Mouse (Mus musculus) urinary bladder, postnatal 10 days (tissue): ENCODE measurements around the gene Phospho2.
A peak's percentile ranks its signal among the peaks of the same experiment; 100 is the strongest.
"Not testable (repeated sequence)": the region's sequence is repeated elsewhere in the genome, so short reads cannot be mapped to it uniquely, and the experiment has no call there.

Experiments
- DNase-seq: peaks from one replicate; pipeline ENCODE4 v3.0.0; 2022; ENCODE audit warnings: low spot score

Gene Phospho2

DNA sequence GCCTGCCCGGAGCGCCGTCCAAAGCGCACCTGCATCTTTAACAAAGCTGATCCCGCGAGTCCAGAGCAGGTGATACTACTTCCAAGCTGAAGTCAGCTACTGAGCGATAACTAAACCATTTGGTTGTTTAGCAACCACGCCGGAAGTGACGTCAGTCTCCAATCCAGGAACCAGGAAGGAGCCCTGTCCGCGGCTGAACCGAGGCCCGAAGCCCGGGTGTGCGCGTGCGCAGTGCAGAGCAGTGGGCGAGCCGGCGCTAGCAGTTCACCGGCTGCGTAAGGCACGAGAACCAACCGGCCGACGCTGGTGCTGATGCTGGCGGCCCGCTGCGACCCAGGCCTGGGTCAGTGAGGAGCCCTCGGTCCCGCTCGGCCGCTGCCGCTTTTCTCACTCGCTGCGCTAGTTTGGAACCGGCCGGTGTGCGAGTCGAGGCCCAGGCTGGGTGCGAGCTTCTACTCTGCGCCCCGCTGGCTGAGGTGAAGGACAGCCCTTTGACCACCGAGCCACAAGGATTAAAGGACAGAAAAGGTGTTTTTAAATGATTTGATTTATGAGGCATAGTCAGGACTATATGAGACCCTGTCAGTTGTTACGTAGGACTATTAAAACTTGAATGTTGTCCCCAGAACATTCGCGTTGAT, at the start of gene Phospho2, which contains the start of gene Ccdc173:
TSS of gene Phospho2 (plus strand) at position 195 of the 641 bp plus-strand sequence.
TSS of gene Ccdc173 (minus strand) at position 147 of the 641 bp plus-strand sequence.
- DNase-seq: peak; percentile 97

DNA sequence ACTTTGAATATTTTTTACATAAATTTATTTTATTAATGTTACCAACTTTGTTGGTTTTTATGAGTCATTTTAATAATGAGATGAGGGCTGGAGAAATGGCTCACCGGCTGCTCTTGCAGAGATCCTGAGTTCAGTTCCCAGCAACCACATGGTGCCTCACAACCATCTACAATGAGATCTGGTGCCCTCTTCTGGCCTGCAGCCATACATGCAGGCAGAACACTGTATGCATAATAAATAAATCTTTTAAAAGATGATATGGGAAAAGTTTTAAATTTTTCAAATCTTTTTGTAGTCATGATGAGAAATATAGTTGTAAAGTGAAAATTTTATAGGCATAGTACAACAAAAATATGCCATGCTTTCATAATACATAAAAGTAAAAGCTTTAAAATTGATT, 44.3 kb upstream of the Phospho2 start:
- no peak for DNase-seq

DNA sequence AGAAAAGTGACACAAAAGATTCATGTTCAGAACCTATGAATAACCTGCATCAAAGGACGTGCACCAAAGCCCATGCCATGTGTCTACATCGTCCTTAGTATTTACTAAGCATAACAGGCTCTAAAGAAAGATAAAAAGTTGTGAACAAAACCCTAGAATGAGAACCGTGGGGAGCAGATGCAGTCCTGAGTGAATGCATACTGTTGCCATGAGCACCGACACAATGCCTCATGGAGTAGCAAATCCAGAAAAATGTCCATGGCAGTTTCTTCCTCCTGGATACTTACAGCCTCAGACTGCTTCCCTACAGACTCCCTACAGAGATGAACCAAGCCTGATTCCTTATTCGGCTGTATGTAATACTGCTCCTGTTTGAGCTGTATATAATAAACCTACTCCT, 28.4 kb upstream of the Phospho2 start:
- DNase-seq: no peak

DNA sequence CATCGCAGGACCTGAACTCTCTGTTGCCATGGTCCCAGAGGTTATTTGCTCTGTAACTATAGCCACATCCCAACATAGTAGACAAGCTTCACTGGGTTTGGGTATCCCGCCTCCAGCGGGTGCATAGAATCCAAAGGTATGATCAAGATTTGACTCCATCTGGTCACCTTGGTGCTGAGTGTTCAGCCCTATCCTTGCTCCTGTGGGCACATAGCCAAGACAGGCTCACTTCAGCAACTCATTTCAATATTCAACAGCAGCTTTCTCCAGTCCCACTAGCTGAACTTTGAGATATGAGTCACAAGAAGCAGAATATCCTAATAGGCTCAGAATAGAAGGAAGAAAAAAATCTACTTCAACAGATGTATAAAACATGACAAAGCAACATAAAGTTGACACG, 26.1 kb upstream of the Phospho2 start:
- no peak for DNase-seq

DNA sequence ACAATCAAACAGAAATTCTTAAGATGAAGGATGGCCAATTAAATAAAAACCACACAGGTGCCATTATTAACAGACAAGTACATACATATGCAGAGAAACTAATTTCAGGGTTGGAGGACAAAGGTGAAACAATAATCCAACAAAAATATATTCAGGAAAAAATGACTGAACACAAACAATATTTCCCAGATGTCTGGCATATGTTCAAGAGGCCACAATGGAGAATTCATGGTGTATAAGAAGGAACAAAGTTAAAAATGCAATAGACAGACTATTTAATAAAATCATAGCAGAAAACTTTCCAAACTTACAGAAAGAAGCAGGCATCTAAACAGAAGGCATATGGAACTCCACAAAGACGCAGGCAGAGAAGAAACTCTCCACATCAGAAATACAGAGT, 24.7 kb upstream of the Phospho2 start:
- DNase-seq: no peak

DNA sequence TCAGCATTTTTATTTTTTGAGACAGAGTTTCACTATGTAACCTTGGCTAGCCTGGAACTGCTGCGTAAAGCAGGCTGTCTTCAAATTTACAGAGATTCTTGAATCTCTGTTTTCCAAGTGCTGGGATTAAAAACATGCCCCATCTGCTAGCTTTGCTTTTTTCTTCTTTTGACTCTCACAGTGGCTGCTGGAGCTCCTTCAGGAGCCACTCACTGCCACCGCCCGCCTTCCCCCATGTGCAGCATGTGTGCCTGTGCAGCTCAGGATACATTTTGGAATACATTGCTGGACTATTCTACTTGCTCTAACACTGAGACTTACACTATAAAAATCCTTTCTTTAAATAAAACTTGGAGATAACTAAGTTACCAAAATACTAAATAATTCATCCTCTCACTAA, 16.1 kb upstream of the Phospho2 start:
- DNase-seq: no peak

DNA sequence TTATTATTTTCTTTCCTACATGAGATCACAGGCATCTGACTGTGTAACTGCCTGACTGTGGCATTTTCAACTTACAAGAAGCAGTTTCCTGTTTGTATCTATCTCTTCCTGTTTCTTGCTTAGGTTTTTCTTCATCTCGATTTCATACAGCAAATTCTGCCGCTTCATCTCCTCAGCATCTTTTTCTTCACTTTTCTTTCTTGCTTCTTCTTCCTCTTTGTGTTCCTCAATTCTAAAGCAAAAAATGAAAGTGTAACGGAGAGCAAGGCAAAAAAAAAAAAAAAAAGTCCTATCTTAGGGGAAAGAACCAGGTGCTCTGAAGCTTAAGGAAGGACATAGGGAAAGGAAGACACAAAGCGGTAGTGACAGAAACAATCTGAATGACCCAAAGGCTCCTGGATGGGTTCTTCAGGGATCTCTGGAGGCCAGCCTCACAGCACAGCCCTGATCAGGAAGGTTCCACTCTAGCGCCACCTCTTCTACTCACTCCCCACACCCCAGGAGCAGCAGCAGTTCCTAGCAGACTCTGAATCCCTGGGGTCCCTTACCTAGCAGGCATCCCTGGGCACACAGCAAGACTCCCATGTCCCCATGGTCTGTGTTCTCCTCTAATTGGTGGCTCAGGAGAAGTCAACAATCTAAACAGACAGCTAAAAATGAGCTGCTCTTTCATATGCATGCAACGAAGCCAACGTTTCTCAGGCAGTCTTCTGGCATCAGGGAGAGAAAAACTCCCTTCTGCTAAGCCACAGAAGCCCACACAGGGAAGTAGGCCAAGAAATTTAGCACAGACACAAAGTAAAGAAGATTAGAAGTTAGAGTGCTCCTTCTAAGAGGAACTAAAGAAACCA, 11.2 kb upstream of the Phospho2 start:
- DNase-seq: no peak

- DNase-seq: no peak
These were observed 10.6 kb upstream of the Phospho2 start for GRCm38 (mm10) chr2:69778836-69779177.

GRCm38 (mm10) chr2:69788974-69789373, 449 bp upstream of the Phospho2 start:
- no peak for DNase-seq

GRCm38 (mm10) chr2:69790285-69790684, 862 bp downstream of the Phospho2 start:
- DNase-seq: peak; percentile 41

- no peak for DNase-seq
These were observed 1.3 kb downstream of the Phospho2 start for GRCm38 (mm10) chr2:69790722-69791121.

DNA sequence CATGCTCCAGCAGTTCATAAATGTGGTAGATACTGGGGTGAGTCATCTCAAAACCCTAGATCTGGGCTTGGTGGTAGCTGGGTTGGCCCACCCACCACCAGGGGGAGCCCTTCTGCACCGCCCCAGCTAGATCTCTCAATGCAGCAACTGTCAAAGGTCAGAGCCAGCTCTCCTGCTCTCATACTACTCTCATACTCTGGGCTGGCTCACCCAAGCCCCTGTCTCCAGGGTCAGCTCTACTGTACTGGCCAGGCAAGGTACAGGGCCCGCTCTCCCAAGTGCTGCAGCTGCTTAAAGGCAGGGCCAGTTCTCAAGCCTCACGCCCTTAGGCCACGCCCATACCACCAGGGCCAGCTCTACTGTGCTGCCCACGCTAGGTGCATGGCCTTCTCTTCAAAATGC, 13.5 kb downstream of the Phospho2 start:
- no peak for DNase-seq

DNA sequence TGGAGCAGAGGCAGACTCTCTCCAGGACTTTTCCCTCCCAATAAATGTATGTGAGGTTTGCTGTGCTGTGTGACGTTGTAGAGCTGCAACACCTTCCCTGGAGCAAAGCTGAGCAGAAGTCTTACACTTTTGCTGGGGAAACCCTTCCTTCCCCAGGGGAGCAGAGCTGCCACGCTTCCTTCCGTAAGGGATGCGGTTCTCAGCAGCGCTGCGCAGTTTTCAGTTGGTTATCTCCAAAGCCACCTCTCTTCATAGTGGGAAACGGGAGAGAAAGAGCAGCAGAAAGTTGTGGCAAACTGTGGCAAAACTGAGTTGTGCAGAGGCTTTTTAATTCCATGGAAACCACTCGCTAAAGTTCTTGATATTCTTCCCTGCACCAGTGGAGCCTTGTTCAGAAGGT, 14.3 kb downstream of the Phospho2 start:
- DNase-seq: no peak

DNA sequence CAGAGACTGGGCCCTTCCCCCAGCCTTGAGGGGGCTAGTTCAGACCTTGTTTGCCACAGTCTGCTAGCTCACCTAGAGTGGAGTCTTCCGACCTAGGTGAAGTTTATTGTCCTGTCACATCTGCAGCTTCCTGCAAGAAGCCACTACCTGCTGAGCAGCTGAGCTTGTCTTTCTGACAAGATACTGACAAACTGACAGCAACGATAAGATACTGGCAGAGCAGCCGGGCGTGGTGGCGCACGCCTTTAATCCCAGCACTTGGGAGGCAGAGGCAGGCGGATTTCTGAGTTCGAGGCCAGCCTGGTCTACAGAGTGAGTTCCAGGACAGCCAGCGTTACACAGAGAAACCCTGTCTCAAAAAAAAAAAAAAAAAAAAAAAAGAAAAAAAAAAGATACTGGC, 15.2 kb downstream of the Phospho2 start:
- DNase-seq: not testable (repeated sequence)

DNA sequence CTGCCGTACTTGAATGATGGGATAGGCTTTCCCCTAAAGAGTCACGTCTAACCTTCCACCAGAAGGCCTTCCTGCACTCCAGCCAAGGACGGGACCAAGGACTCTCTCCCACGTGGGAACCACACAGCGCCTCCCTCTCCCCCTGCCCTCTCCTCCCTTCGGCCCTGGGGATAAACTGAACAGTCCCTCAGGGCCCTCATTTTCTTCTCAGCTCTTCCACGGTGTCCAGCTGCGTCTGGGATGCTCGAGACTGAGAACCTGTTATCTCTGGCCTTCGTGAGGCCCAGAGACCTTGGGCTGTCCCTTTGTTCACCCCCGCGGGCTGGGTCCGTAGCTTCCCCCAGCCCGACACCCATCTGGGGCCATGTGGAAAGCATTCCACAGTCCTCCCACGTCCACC, 20.7 kb downstream of the Phospho2 start:
- no peak for DNase-seq

DNA sequence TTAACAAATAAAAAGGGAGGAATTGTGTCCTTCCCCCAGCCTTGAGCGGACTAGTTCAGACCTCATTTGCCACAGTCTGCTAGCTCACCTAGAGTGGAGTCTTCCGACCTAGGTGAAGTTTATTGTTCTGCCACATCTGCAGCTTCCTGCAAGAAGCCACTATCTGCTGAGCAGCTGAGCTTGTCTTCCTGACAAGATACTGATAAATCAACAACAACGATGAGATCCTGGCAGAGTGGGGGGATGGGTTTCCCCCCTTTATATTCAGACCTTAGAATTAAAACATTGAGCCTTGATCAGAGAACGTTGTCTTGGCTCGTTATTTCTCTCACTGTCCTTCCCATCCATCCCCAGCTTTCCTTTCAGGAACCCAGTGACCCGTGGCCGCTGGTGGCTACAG, 21.9 kb downstream of the Phospho2 start:
- DNase-seq: not testable (repeated sequence)

GRCm38 (mm10) chr2:69816575-69816974, 27.2 kb downstream of the Phospho2 start:
- DNase-seq: no peak

DNA sequence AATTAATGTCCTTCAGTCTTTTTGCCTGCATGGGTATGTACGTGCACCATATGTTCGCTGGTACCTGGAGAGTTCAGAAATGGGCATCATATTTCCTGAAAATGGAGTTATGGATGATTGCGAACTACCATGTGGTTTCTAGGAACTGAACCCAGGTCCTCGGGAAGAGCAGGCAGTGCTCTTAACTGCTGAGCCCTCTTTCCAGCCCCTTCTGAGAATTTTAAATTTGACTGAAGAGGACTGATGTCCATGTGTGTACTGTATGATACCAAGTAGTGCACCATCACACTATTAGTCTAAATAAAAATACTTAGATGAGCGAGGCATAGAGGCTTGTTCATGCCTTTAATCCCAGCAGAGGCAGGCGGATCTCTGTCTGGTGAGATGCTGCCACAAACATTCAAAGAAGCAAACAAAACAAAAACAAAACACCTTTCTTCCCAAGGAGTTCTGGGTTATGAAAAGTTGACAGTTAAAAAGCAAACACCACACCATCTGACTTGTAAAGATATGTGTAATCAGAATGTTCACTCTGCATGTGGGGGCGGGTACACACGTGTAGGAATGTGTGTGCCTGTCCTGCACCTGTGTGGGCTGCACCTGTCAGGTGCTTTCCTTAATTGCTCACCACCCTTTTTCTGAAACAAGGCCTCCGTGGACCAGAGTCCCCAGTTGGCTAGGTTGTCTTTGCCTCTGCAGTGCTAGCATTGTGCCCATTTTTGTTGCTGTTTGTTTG, 29.1 kb downstream of the Phospho2 start:
- no peak for DNase-seq

DNA sequence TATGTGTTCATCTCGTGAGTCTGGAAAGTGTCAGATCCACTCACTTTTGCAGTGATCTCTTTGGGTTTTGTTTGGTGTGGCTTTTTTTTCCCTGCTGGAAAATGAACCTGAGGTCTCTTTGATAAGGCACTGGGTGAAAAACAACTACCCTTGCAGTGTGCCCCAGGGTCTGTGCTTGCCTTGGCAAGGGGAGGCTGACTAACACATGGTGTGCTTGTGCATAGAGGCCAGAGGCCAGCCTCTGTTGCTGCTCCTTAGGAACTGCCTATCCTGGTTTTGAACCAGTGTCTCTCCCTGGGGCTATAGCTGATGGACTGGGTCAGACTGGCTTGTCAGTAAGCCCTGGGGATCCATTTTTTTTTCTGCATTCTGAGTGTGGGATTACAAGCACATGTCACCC, 30.8 kb downstream of the Phospho2 start:
- no peak for DNase-seq

DNA sequence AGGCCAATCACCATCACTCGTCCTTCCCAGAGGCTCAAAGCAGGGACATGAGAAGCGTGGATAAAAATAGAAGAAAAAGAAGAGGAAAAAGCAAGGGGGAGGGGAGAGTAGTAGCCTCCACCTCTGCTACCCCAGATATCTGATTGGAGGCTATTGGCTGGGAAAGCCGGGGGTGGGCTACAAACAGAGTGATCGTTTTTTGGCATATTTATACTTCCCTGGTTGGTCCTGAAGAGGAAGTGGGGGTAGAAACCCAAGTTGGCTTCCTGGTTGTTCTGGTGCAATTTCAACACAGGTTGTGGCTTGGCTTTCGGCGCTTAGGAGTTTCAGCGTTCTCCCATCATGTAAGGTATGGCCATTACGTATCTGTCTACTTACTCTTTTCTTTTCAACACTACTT, 32.3 kb downstream of the Phospho2 start, which contains the start of gene Klhl23:
TSS of gene Klhl23 (plus strand) at position 234 of the 400 bp plus-strand sequence.
- no peak for DNase-seq

DNA sequence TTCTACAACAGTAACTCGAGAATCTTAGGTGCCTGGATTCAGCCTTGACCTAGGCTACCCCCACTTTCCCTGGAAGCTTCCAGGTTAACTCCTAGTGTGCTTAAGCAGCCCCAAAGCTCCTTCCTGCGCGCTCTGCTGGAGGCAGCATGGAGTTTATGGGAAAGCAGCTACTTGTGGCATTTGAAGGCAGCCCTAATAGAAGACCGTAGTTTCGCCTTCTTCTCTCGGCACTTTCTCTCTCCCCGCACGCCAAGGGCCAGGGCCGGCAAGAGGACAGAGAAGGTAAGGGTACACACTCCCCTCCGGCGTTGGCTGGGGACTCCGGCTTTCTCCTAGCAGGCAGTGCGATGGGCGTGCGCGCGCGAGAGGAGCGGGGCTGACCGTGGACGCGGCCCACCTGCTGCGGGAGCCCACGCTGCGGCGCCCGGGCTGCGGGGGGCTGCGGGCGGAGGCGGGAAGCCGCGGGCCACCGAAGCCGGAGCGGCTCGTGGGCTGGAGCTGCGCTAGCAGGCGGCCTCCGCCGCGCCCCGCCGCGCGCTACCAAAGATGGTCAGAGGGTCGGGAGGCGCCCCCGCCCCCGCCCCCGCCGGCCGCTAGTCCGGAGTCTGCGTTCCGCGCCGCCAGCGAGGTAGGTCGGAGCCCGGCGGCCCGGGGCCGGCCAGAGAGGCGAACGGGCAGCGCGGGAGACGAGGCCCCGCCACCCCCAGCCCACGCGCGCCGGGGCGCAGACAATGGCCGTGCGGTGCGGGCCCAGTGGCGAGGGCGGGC, 33.1 kb downstream of the Phospho2 start:
- DNase-seq: no peak

GRCm38 (mm10) chr2:69823129-69823677, 33.8 kb downstream of the Phospho2 start:
- DNase-seq: no peak
